Mouse (Mus musculus) limb, embryonic 14.5 days (tissue): ENCODE results near the gene Rab31. TPM values are rescaled to one million over a fixed set of nuclear protein-coding genes. Genes with fewer than 3 reads are reported as not detected.

Source experiments
- ATAC-seq: fragments of 200-750 bp; cut with Nextera tagmentation; 2 replicates; pipeline ENCODE4 v1.8.0; 2017; ENCODE audit warnings: low read depth, moderate number of reproducible peaks, moderate TSS enrichment; ENCODE audit not compliant: low FRiP score
- DNase-seq: peaks from one replicate; pipeline ENCODE4 v3.0.0-alpha.2; 2015; ENCODE audit warnings: low spot score
- H3K27ac ChIP-seq: fragments of 300-500 bp; sonication (generic); replicated peaks from 2 replicates; pipeline ENCODE4 v1.5.1; 2014; ENCODE audit warnings: low read depth, mild to moderate bottlenecking, low read length, moderate library complexity, mixed read lengths
- H3K27me3 ChIP-seq: fragments of 300-500 bp; sonication (generic); 2 replicates; pipeline ENCODE4 v1.6.1; 2014; ENCODE audit warnings: low read length, mixed read lengths; ENCODE audit not compliant: control insufficient read depth, insufficient read depth
- H3K36me3 ChIP-seq: fragments of 300-500 bp; sonication (generic); 2 replicates; pipeline ENCODE4 v1.6.1; 2014; ENCODE audit warnings: mild to moderate bottlenecking, low read length, moderate library complexity, mixed read lengths; ENCODE audit not compliant: control insufficient read depth, insufficient read depth
- H3K4me1 ChIP-seq: fragments of 300-500 bp; sonication (generic); 2 replicates; pipeline ENCODE4 v1.6.1; 2014; ENCODE audit warnings: antibody characterized with exemption, low read length, mixed read lengths; ENCODE audit not compliant: control insufficient read depth, insufficient read depth
- H3K4me2 ChIP-seq: fragments of 300-500 bp; sonication (generic); replicated peaks from 2 replicates; pipeline ENCODE4 v1.6.1; 2014; ENCODE audit warnings: low read depth, mild to moderate bottlenecking, low read length, moderate library complexity; ENCODE audit not compliant: severe bottlenecking
- H3K4me3 ChIP-seq: fragments of 300-500 bp; sonication (generic); replicated peaks from 2 replicates; pipeline ENCODE4 v1.5.1; 2014; ENCODE audit warnings: low read length
- H3K9ac ChIP-seq: fragments of 300-500 bp; sonication (generic); 2 replicates; pipeline ENCODE4 v1.6.1; 2014; ENCODE audit warnings: mild to moderate bottlenecking, low read depth, low read length, moderate library complexity; ENCODE audit not compliant: severe bottlenecking
- H3K9me3 ChIP-seq: fragments of 300-500 bp; sonication (generic); 2 replicates; pipeline ENCODE4 v1.6.1; 2016; ENCODE audit warnings: low read length; ENCODE audit not compliant: control insufficient read depth
- POLR2A ChIP-seq: fragments of 200-500 bp; IDR thresholded peaks from 2 replicates; pipeline ENCODE4 v1.8.0; 2012; ENCODE audit warnings: inconsistent platforms, mild to moderate bottlenecking, moderate library complexity, borderline replicate concordance; ENCODE audit not compliant: insufficient read depth, insufficient read length; ENCODE audit errors: extremely low read depth
- WGBS: fragments of 180-500 bp; shearing (Covaris S2); extraction: QIAGEN DNeasy Blood & Tissue Kit; methylation state at CpG from one replicate; pipeline ENCODE4 v1.1.7; 2014; 5-methylcytosine and 5-hydroxymethylcytosine counted together
- polyA plus RNA-seq, 2 experiments: library from polyadenylated mRNA; depleted of rRNA in 1 of 2; stranded (reverse) in 1 of 2; unstranded in 1 of 2; fragments of >200 nt; fragmentation: Nextera tagmentation in 1 of 2; extraction: Ambion mirVana in 1 of 2; gene quantifications; 2 replicates each; pipeline versions ENCODE4 v1.2.1 to v1.2.3; 2012 to 2014

Gene Rab31
- polyA plus RNA-seq, 2 experiments = 36.3 to 67.8 TPM

DNA sequence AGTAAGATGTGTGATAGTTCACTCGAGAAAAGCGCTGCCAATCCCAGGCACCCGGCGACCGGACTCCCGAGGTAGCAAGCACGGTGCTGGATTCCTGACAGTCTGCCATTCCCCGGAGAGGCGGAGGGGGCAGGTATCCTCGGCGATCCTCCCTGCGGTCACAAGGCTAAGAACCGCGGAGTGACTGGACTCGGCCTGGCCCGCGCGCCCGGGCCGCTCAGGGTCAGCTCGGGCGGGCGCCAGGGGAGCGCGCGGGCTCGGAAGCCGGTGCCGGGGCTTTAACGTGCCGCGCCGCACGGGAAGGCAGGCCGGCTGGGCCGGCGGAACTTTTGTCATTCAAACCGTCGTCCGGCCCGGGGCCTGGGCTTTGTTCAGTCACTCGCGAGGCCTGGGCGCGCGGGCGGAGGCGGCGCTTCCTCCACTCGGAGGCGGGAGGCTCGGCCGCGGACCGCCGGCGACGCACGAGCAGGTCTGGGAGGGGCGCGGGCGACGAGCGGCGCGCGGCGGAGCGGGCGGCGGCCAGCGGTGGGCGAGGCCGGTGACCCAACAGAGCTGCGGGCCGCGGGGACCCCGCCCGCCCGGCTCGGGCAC is 10.1 kb upstream of the Rab31 start, which contains the start of gene Ppp4r1:
TSS of gene Ppp4r1 (plus strand) at position 23 of the 591 bp plus-strand sequence.
- Histone ChIP-seq H3K4me3 (peak within 1 kb of the TSS; percentile 82), H3K9ac (peak within 1 kb of the TSS; percentile 99), H3K27ac (peak within 1 kb of the TSS; percentile 99), H3K36me3 (peaks cover 3% of the 10 kb centered on the region; the same call in 1 of the 2 replicates), H3K27me3 (no peaks in the 10 kb centered on the region), H3K9me3 (no peaks in the 10 kb centered on the region), H3K4me1 (peaks cover 13% of the 10 kb centered on the region), H3K4me2 (peak within 1 kb of the TSS; percentile 61)
- WGBS = 1% methylated on average over 49 of the region's 81 CpGs
- DNase-seq = peak; percentile 75
- peak; percentile 66; the same call in 1 of the 2 replicates for TF ChIP-seq POLR2A
- ATAC-seq = peak; percentile 81

- Histone ChIP-seq H3K9ac (no peak overlapping the region), H3K4me1 (peaks cover 13% of the 10 kb centered on the region), H3K27ac (no peak overlapping the region), H3K9me3 (no peaks in the 10 kb centered on the region), H3K4me3 (no peak overlapping the region), H3K27me3 (no peaks in the 10 kb centered on the region), H3K36me3 (no peaks in the 10 kb centered on the region), H3K4me2 (no peak overlapping the region)
- WGBS = 90% methylated on average over 2 of the region's 2 CpGs
- no peak for TF ChIP-seq POLR2A
- DNase-seq = no peak
- ATAC-seq = no peak
These were observed 8.4 kb upstream of the Rab31 start for GRCm38 (mm10) chr17:65780970-65781369.

DNA sequence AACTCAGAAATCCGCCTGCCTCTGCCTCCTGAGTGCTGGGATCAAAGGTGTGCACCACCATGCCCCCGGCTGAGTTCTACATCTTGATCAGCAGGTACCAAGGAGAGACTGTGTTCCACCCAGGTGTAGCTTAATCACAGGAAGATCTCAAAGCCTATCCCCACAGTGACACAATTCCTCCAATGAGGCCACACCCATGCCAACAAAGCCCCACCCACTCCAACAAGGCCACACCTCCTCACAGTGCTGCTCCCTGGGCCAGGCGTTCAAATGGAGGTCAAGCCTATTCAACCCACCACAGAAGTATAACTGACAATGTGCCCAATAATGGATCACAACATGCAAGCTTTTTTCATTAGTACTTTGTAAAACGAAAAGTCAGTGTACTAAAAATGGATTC is 4.9 kb upstream of the Rab31 start:
- Histone ChIP-seq H3K9me3 (no peaks in the 10 kb centered on the region), H3K9ac (no peak overlapping the region), H3K4me2 (no peak overlapping the region), H3K4me3 (no peak overlapping the region), H3K27me3 (no peaks in the 10 kb centered on the region), H3K27ac (no peak overlapping the region), H3K4me1 (peaks cover 9% of the 10 kb centered on the region), H3K36me3 (no peaks in the 10 kb centered on the region)
- ATAC-seq (no peak), DNase-seq (no peak)
- TF ChIP-seq POLR2A = no peak
- WGBS = 88% methylated on average over 4 of the region's 4 CpGs

GRCm38 (mm10) chr17:65776228-65776627 is 3.7 kb upstream of the Rab31 start:
- H3K27ac ChIP-seq = no peak overlapping the region
- no peak for TF ChIP-seq POLR2A
- no peak overlapping the region for H3K9ac ChIP-seq
- H3K36me3 ChIP-seq = no peaks in the 10 kb centered on the region
- H3K4me3 ChIP-seq = no peak overlapping the region
- ATAC-seq (no peak), DNase-seq (no peak)
- WGBS = 73% methylated on average over 1 of the region's 1 CpGs
- H3K9me3 ChIP-seq = no peaks in the 10 kb centered on the region
- H3K27me3 ChIP-seq = no peaks in the 10 kb centered on the region
- H3K4me1 ChIP-seq = peaks cover 7% of the 10 kb centered on the region
- H3K4me2 ChIP-seq = no peak overlapping the region

- H3K9ac ChIP-seq = no peak overlapping the region
- ATAC-seq = no peak
- H3K27me3 ChIP-seq = no peaks in the 10 kb centered on the region
These were observed 1.9 kb upstream of the Rab31 start for GRCm38 (mm10) chr17:65774439-65774838.

DNA sequence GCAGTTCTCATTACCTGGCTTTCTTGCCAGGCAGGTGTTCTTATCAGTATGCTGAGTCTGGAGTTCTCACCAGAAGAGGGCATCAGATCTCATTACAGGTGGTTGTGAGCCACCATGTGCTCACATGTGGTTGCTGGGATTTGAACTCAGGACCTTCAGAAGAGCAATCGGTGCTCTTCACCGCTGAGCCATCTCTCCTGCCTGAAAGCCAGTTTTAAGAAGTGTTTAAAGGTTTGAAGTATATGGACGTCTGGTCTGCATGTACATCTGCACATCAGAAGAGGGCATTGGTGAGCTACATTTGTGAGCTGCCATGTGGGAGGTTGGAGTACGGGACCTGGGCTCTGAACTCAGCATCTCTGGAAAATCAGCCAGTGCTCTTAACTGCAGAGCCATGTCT is 1.1 kb upstream of the Rab31 start:
- Histone ChIP-seq H3K27me3 (no peaks in the 10 kb centered on the region), H3K36me3 (no peaks in the 10 kb centered on the region), H3K9ac (no peak overlapping the region), H3K4me2 (no peak overlapping the region), H3K9me3 (no peaks in the 10 kb centered on the region), H3K27ac (no peak overlapping the region), H3K4me3 (no peak overlapping the region), H3K4me1 (peaks cover 14% of the 10 kb centered on the region)
- 64% methylated on average over 4 of the region's 4 CpGs for WGBS
- TF ChIP-seq POLR2A = no peak
- ATAC-seq = no peak
- DNase-seq = no peak

More at GRCm38 (mm10) chr17:65774439-65774838, 1.9 kb upstream of the Rab31 start:
- TF ChIP-seq POLR2A = no peak
- Histone ChIP-seq H3K27ac (no peak overlapping the region), H3K4me3 (no peak overlapping the region), H3K4me1 (peaks cover 14% of the 10 kb centered on the region), H3K9me3 (no peaks in the 10 kb centered on the region), H3K4me2 (no peak overlapping the region), H3K36me3 (no peaks in the 10 kb centered on the region)
- no peak for DNase-seq
- 42% methylated on average over 7 of the region's 7 CpGs for WGBS
